Mouse (Mus musculus) G1E-ER4 (cell line): Measurements from ENCODE around the gene Pcyt2. TPM values are rescaled to one million over a fixed set of nuclear protein-coding genes. Genes with fewer than 3 reads are reported as not detected.

Experiments
- GATA1 ChIP-seq: IDR thresholded peaks from one replicate; pipeline ENCODE4 v1.8.0; 2012; ENCODE audit warnings: low read length, inconsistent platforms
- polyA plus RNA-seq: library from polyadenylated mRNA; stranded (reverse); fragments of >175 nt; gene quantifications from 2 replicates; pipeline ENCODE4 v1.2.3, GENCODE M21; 2012

The Pcyt2 gene
- 149 and 196 TPM in 2 replicates for polyA plus RNA-seq

- no peak for TF ChIP-seq GATA1
Measured at GRCm38 (mm10) chr11:120617519-120618112, at the start of gene Pcyt2. TSS of gene Pcyt2 (minus strand) at chr11:120617936.

DNA sequence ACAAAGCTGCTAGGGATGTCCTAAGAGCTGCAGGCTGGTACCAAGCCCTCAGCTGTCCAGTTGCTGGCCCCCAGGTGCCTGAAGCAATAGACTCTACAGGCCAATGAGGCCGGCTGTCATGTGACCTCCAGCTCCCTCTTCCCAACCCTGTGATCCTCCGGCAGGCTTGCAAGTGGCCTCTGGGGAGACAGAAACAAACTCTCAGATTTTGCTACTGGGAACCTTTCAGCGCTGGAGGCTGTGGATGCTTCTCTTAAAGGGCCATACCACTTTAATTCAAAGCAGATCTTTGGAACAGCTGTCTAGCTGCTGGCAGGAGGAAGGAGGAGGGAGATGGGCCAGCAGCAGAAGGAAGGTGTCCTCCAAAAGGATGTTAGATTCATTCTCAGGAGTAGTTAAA is 48.9 kb upstream of the Pcyt2 start:
- no peak for TF ChIP-seq GATA1

DNA sequence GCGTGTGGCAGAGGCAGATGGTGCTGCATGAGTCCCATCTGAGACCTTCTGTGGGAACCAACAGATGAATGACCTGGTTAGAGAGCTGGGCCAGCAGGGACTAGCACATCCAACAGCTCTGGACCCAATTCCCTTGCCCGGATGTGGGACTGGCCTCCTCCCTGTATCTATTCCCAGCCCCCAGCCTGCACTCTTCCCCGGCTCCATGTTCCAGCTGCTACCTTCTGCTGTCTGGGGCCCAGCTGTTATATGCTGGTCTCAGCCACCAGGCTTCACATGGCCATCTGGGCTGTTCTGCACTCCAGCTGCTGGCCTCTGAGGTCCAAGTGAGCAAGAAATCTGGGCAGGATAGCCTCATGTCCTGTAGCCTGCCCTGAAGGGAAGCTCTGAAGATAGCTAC is 47.7 kb upstream of the Pcyt2 start:
- no peak for TF ChIP-seq GATA1

GRCm38 (mm10) chr11:120663714-120664113 is 46.0 kb upstream of the Pcyt2 start:
- TF ChIP-seq GATA1: no peak

- TF ChIP-seq GATA1: no peak
Measured at GRCm38 (mm10) chr11:120662759-120663158, 45.0 kb upstream of the Pcyt2 start.

GRCm38 (mm10) chr11:120661076-120661460 is 43.3 kb upstream of the Pcyt2 start, which contains the start of gene Notum:
TSS of gene Notum (minus strand) at chr11:120661175.
- TF ChIP-seq GATA1: no peak

- no peak for TF ChIP-seq GATA1
Measured at GRCm38 (mm10) chr11:120660301-120661075, 42.8 kb upstream of the Pcyt2 start.

GRCm38 (mm10) chr11:120659509-120660300 is 42.0 kb upstream of the Pcyt2 start:
- no peak for TF ChIP-seq GATA1

- TF ChIP-seq GATA1: no peak
Measured at GRCm38 (mm10) chr11:120658876-120659410, 41.2 kb upstream of the Pcyt2 start.

DNA sequence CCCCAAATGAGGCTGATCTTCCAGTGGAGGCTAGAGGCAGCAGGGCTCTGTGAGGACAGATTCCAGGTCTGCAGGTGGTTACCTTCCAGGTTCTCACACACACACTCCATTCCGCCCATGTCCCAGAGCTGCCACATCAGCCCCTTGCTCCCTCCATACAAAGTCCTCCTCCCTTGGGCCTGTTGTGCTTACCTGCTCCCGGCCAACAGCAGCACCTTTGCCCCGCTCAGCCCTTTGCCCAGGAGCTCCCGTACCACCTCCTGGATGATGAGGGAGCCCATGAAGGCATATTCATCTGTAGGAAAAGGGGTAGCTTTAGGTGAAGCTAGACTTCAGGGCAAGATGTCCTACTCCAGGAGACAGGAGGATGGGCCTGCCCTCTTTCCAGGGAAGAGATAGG is 39.6 kb upstream of the Pcyt2 start:
- no peak for TF ChIP-seq GATA1

DNA sequence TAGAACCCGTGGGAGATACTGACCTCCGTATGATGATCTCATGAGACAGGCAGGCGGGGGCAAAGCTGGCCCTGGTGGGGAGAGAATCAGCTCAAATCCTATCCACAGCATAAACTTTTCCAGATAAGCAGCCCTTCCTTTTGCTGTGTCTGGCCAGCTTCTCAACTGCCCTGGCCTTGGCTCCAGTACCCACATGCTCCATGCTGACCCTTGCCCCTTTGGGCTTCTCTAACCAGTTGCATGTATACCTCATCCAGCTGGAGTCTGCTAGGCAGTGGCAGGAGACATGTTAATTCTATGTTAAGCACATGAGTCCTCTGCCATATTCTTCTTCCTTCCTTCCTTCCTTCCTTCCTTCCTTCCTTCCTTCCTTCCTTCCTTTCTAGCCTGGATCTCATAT is 37.0 kb upstream of the Pcyt2 start:
- TF ChIP-seq GATA1: no peak

DNA sequence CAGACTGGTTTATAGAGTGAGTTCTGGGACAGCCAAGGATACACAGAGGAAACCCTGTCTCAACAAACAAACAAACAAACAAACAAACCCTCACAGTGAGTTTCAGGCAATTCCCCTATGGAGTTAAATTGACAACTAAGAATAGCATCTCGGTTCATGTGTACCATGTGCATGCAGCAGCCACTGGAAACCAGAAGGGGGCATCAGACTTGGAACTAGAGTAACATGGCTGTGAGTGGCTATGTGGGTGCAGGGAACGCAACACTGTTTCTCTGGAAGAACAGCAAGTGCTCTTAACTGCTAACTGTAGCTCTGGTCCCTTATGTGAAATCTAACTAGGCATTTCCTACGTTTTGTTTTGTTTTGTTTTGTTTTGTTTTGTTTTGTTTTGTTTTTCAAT is 34.1 kb upstream of the Pcyt2 start:
- TF ChIP-seq GATA1: no peak

GRCm38 (mm10) chr11:120648001-120648476 is 30.3 kb upstream of the Pcyt2 start, which contains the start of gene Myadml2:
TSS of gene Myadml2 (minus strand) at chr11:120648158.
- TF ChIP-seq GATA1: no peak

DNA sequence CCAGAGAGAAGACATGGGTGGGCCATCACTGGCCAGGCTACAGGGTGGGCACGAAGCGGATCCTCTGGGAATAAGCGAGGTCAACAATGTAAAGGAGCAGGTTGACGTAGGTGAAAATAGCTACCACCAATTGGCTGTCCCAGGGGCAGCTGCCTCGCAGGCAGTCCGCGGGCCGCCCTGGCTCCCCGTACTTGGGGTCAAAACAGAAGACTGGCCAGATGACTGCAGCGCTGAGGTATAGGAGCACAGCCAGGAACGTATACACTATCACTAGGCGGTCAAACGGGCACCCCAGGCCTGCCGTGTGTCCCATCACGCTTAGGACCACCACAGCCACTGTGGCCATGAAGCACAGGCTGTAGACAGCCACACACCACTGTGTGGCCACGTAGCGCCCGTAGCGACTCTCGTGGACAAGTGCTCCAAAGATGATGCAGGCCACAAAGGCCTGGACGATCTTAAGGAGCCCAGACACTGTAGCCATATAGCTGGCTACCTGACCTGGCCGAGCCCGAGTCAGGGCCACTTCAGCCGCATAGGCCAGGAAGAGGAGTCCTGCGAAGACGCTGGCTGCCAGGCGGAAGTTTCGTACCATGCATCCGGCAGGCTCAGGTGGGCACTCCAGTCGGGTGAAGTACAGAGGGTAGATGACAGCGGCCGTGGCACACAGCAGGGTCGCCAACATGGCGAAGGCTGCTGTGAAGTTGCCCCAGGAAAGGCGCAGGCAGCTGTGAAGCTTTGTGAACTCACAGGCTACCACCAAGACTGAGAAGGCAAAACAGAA is 29.5 kb upstream of the Pcyt2 start:
- no peak for TF ChIP-seq GATA1

DNA sequence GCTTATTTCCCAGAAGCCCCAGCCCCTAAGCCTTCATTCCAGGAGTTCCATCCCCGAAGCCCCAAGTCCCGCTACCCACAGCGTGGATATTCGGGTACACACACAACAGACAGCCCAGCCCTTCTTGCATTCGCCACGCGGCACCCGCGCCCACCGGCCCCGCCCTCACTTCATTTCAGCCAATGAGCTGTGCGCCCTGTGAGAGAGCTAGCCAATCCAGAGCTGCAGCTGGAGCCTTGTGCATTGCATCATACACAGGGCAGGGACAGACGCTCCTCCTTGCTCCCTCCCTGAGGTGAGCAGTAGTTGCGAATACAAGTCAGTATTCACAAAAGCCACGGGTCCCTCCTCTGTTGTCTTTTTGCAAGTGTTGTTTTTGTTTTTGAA is 25.9 kb upstream of the Pcyt2 start, which contains the start of gene Pycr1:
Gene Pycr1, minus strand, starts transcription at position 169 of the 387 bp plus-strand sequence.
- no peak for TF ChIP-seq GATA1
